Mouse (Mus musculus): ENCODE measurements around the gene Usp2. TPM values are rescaled to one million over a fixed set of nuclear protein-coding genes. Genes with fewer than 3 reads are reported as not detected.

Usp2 gene
- polyA plus RNA-seq, 1 experiment from 2014 or later = 3.2 TPM

- H3K27ac ChIP-seq (ENCODE audit: low read length) = no peak overlapping the region
- H3K9me3 ChIP-seq (replicated peaks; ENCODE audit: control insufficient read depth, low read length) = no peaks in the 10 kb centered on the region
- no peaks in the 10 kb centered on the region for H3K36me3 ChIP-seq (ENCODE audit: control insufficient read depth, insufficient read depth)
- no peak overlapping the region for H3K4me2 ChIP-seq (ENCODE audit: low read depth, low read length)
- no peak overlapping the region for H3K4me3 ChIP-seq (ENCODE audit: low read depth, low read length)
- WGBS (ENCODE audit: insufficient replicate concordance) = 78% methylated on average over 5 of the region's 5 CpGs
- no peaks in the 10 kb centered on the region for H3K4me1 ChIP-seq (ENCODE audit: control insufficient read depth, low read depth, low read length)
- no peak overlapping the region for H3K9ac ChIP-seq (ENCODE audit: low read depth, low read length)
- H3K27me3 ChIP-seq (ENCODE audit: control insufficient read depth, insufficient read depth, low read depth, low read length) = no peaks in the 10 kb centered on the region
- no peak for ATAC-seq (ENCODE audit: low read depth)
Measured at GRCm38 (mm10) chr9:44033317-44033716, 33.5 kb upstream of the Usp2 start.

- Histone ChIP-seq H3K4me2 (ENCODE audit: low read depth, low read length) (no peak overlapping the region), H3K27ac (ENCODE audit: low read length) (no peak overlapping the region), H3K9me3 (replicated peaks; ENCODE audit: control insufficient read depth, low read length) (no peaks in the 10 kb centered on the region), H3K9ac (ENCODE audit: low read depth, low read length) (no peak overlapping the region), H3K4me3 (ENCODE audit: low read depth, low read length) (no peak overlapping the region), H3K36me3 (ENCODE audit: control insufficient read depth, insufficient read depth) (no peaks in the 10 kb centered on the region), H3K4me1 (ENCODE audit: control insufficient read depth, low read depth, low read length) (no peaks in the 10 kb centered on the region), H3K27me3 (ENCODE audit: control insufficient read depth, insufficient read depth, low read depth, low read length) (no peaks in the 10 kb centered on the region)
- no peak for ATAC-seq (ENCODE audit: low read depth)
- WGBS (ENCODE audit: insufficient replicate concordance) = 41% methylated on average over 13 of the region's 13 CpGs
Measured at GRCm38 (mm10) chr9:44033957-44034727, 32.7 kb upstream of the Usp2 start.

- no peak overlapping the region for H3K4me3 ChIP-seq (ENCODE audit: low read depth, low read length)
- H3K27ac ChIP-seq (ENCODE audit: low read length) = no peak overlapping the region
- H3K4me1 ChIP-seq (ENCODE audit: control insufficient read depth, low read depth, low read length) = no peaks in the 10 kb centered on the region
- no peak overlapping the region for H3K9ac ChIP-seq (ENCODE audit: low read depth, low read length)
- no peak for ATAC-seq (ENCODE audit: low read depth)
- no peak overlapping the region for H3K4me2 ChIP-seq (ENCODE audit: low read depth, low read length)
- H3K36me3 ChIP-seq (ENCODE audit: control insufficient read depth, insufficient read depth) = no peaks in the 10 kb centered on the region
- peaks cover 2% of the 10 kb centered on the region for H3K27me3 ChIP-seq (ENCODE audit: control insufficient read depth, insufficient read depth, low read depth, low read length)
- 66% methylated on average over 5 of the region's 5 CpGs for WGBS (ENCODE audit: insufficient replicate concordance)
- H3K9me3 ChIP-seq (replicated peaks; ENCODE audit: control insufficient read depth, low read length) = no peaks in the 10 kb centered on the region
Measured at GRCm38 (mm10) chr9:44037106-44037505, 29.7 kb upstream of the Usp2 start.

GRCm38 (mm10) chr9:44041511-44042395 is 25.1 kb upstream of the Usp2 start:
- no peak for ATAC-seq (ENCODE audit: low read depth)
- Histone ChIP-seq H3K9ac (ENCODE audit: low read depth, low read length) (no peak overlapping the region), H3K4me1 (ENCODE audit: control insufficient read depth, low read depth, low read length) (no peaks in the 10 kb centered on the region), H3K27ac (ENCODE audit: low read length) (no peak overlapping the region), H3K4me3 (ENCODE audit: low read depth, low read length) (no peak overlapping the region), H3K9me3 (replicated peaks; ENCODE audit: control insufficient read depth, low read length) (no peaks in the 10 kb centered on the region), H3K4me2 (ENCODE audit: low read depth, low read length) (no peak overlapping the region), H3K27me3 (ENCODE audit: control insufficient read depth, insufficient read depth, low read depth, low read length) (peaks cover 30% of the 10 kb centered on the region), H3K36me3 (ENCODE audit: control insufficient read depth, insufficient read depth) (no peaks in the 10 kb centered on the region)
- WGBS (ENCODE audit: insufficient replicate concordance) = 51% methylated on average over 7 of the region's 7 CpGs

GRCm38 (mm10) chr9:44042396-44042680 is 24.5 kb upstream of the Usp2 start:
- no peak overlapping the region for H3K9ac ChIP-seq (ENCODE audit: low read depth, low read length)
- H3K27me3 ChIP-seq (ENCODE audit: control insufficient read depth, insufficient read depth, low read depth, low read length) = peaks cover 30% of the 10 kb centered on the region
- no peaks in the 10 kb centered on the region for H3K4me1 ChIP-seq (ENCODE audit: control insufficient read depth, low read depth, low read length)
- no peak overlapping the region for H3K4me2 ChIP-seq (ENCODE audit: low read depth, low read length)
- H3K9me3 ChIP-seq (replicated peaks; ENCODE audit: control insufficient read depth, low read length) = no peaks in the 10 kb centered on the region
- H3K36me3 ChIP-seq (ENCODE audit: control insufficient read depth, insufficient read depth) = no peaks in the 10 kb centered on the region
- WGBS (ENCODE audit: insufficient replicate concordance) = 46% methylated on average over 1 of the region's 1 CpGs
- H3K4me3 ChIP-seq (ENCODE audit: low read depth, low read length) = no peak overlapping the region
- ATAC-seq (ENCODE audit: low read depth) = no peak
- H3K27ac ChIP-seq (ENCODE audit: low read length) = no peak overlapping the region

- no peaks in the 10 kb centered on the region for H3K4me1 ChIP-seq (ENCODE audit: control insufficient read depth, low read depth, low read length)
- H3K9ac ChIP-seq (ENCODE audit: low read depth, low read length) = no peak within 1 kb of the TSS
- H3K4me2 ChIP-seq (ENCODE audit: low read depth, low read length) = no peak within 1 kb of the TSS
- ATAC-seq (ENCODE audit: low read depth) = no peak
- no peak within 1 kb of the TSS for H3K27ac ChIP-seq (ENCODE audit: low read length)
- H3K9me3 ChIP-seq (replicated peaks; ENCODE audit: control insufficient read depth, low read length) = no peaks in the 10 kb centered on the region
- no peaks in the 10 kb centered on the region for H3K36me3 ChIP-seq (ENCODE audit: control insufficient read depth, insufficient read depth)
- 0 out of 2 replicates have a peak within 1 kb of the TSS, but pooled peaks have one; percentile 10 for H3K4me3 ChIP-seq (ENCODE audit: low read depth, low read length)
- H3K27me3 ChIP-seq (ENCODE audit: control insufficient read depth, insufficient read depth, low read depth, low read length) = peaks cover 32% of the 10 kb centered on the region
- WGBS (ENCODE audit: insufficient replicate concordance) = 2% methylated on average over 30 of the region's 30 CpGs
Measured at GRCm38 (mm10) chr9:44042836-44043707, 23.7 kb upstream of the Usp2 start, which contains the start of gene Thy1. TSS of gene Thy1 (plus strand) at chr9:44043384.

GRCm38 (mm10) chr9:44043708-44044425 is 23.0 kb upstream of the Usp2 start:
- Histone ChIP-seq H3K4me3 (ENCODE audit: low read depth, low read length) (0 out of 2 replicates have a peak overlapping the region, but pooled peaks have one; percentile 10), H3K9me3 (replicated peaks; ENCODE audit: control insufficient read depth, low read length) (no peaks in the 10 kb centered on the region), H3K4me1 (ENCODE audit: control insufficient read depth, low read depth, low read length) (no peaks in the 10 kb centered on the region), H3K27me3 (ENCODE audit: control insufficient read depth, insufficient read depth, low read depth, low read length) (peaks cover 32% of the 10 kb centered on the region), H3K27ac (ENCODE audit: low read length) (no peak overlapping the region), H3K4me2 (ENCODE audit: low read depth, low read length) (no peak overlapping the region), H3K9ac (ENCODE audit: low read depth, low read length) (no peak overlapping the region), H3K36me3 (ENCODE audit: control insufficient read depth, insufficient read depth) (no peaks in the 10 kb centered on the region)
- WGBS (ENCODE audit: insufficient replicate concordance) = 2% methylated on average over 23 of the region's 23 CpGs
- ATAC-seq (ENCODE audit: low read depth) = no peak

- Histone ChIP-seq H3K4me3 (ENCODE audit: low read depth, low read length) (no peak overlapping the region), H3K36me3 (ENCODE audit: control insufficient read depth, insufficient read depth) (no peaks in the 10 kb centered on the region), H3K27ac (ENCODE audit: low read length) (no peak overlapping the region), H3K27me3 (ENCODE audit: control insufficient read depth, insufficient read depth, low read depth, low read length) (peaks cover 32% of the 10 kb centered on the region), H3K4me1 (ENCODE audit: control insufficient read depth, low read depth, low read length) (no peaks in the 10 kb centered on the region), H3K4me2 (ENCODE audit: low read depth, low read length) (no peak overlapping the region), H3K9ac (ENCODE audit: low read depth, low read length) (no peak overlapping the region), H3K9me3 (replicated peaks; ENCODE audit: control insufficient read depth, low read length) (no peaks in the 10 kb centered on the region)
- 40% methylated on average over 14 of the region's 14 CpGs for WGBS (ENCODE audit: insufficient replicate concordance)
- ATAC-seq (ENCODE audit: low read depth) = no peak
Measured at GRCm38 (mm10) chr9:44044426-44045157, 22.2 kb upstream of the Usp2 start.
